Mouse (Mus musculus) MEL (cell line): ENCODE measurements around the gene Atp6v1e2.

Experiments used
- CTCF ChIP-seq, 3 experiments: IDR thresholded peaks in 2 of 3; conservative IDR thresholded peaks in 1 of 3; 2 replicates each; pipeline ENCODE4 v1.5.1; 2011 to 2012; ENCODE audit warnings: low read length in 3 of 3, low read depth in 2 of 3, mild to moderate bottlenecking in 2 of 3, improper control_type of control experiment in 1 of 3, inconsistent platforms in 1 of 3, mixed read lengths in 1 of 3, moderate library complexity in 1 of 3; ENCODE audit not compliant: control insufficient read depth in 1 of 3, insufficient read depth in 1 of 3, poor library complexity in 1 of 3, severe bottlenecking in 1 of 3
- ELF1 ChIP-seq: IDR thresholded peaks from 2 replicates; pipeline ENCODE4 v1.6.1; 2014; ENCODE audit warnings: low read depth, mild to moderate bottlenecking, inconsistent platforms, low read length, improper control_type of control experiment, moderate library complexity
- JUND ChIP-seq: IDR thresholded peaks from 2 replicates; pipeline ENCODE4 v1.6.1; 2011; ENCODE audit warnings: low read depth, mild to moderate bottlenecking, improper control_type of control experiment, low read length
- KAT2A ChIP-seq: conservative IDR thresholded peaks from 2 replicates; pipeline ENCODE4 v1.6.1; 2012; ENCODE audit warnings: low read depth, low read length, improper control_type of control experiment, inconsistent platforms
- MAFK ChIP-seq: IDR thresholded peaks from 2 replicates; pipeline ENCODE4 v1.6.1; 2011; ENCODE audit warnings: low read depth, mild to moderate bottlenecking, low read length, improper control_type of control experiment, borderline replicate concordance
- MEF2A ChIP-seq: IDR thresholded peaks from 2 replicates; pipeline ENCODE4 v1.6.1; 2014; ENCODE audit warnings: low read depth, mild to moderate bottlenecking, inconsistent platforms, low read length, improper control_type of control experiment; ENCODE audit not compliant: poor library complexity, insufficient replicate concordance, severe bottlenecking; ENCODE audit errors: extremely low read depth
- POLR2A ChIP-seq, 2 experiments: IDR thresholded peaks; 2 replicates each; pipeline ENCODE4 v1.6.1; 2011 to 2012; ENCODE audit warnings: low read length in 2 of 2, mild to moderate bottlenecking in 2 of 2, control low read depth in 1 of 2, improper control_type of control experiment in 1 of 2, low read depth in 1 of 2, moderate library complexity in 1 of 2; ENCODE audit not compliant: control insufficient read depth in 1 of 2, insufficient read depth in 1 of 2, poor library complexity in 1 of 2
- SIN3A ChIP-seq: IDR thresholded peaks from 2 replicates; pipeline ENCODE4 v1.6.1; 2012; ENCODE audit warnings: low read length, improper control_type of control experiment, inconsistent platforms
- USF2 ChIP-seq, 2 experiments: IDR thresholded peaks; 2 replicates each; pipeline ENCODE4 v1.6.1; 2011 to 2012; ENCODE audit warnings: improper control_type of control experiment in 2 of 2, low read length in 2 of 2, borderline replicate concordance in 1 of 2, inconsistent platforms in 1 of 2, low read depth in 1 of 2, mild to moderate bottlenecking in 1 of 2; ENCODE audit not compliant: insufficient read depth in 1 of 2
- ZMIZ1 ChIP-seq: IDR thresholded peaks from 2 replicates; pipeline ENCODE4 v1.6.1; 2012; ENCODE audit warnings: low read depth, mild to moderate bottlenecking, inconsistent platforms, low read length, improper control_type of control experiment, moderate library complexity

GRCm38 (mm10) chr17:86907092-86907491 lies 40.6 kb downstream of the Atp6v1e2 start:
- TF ChIP-seq CTCF (IDR thresholded peaks at IDR 0.05 in 2 of 3, conservative IDR thresholded peaks at IDR 0.05 in 1 of 3; ENCODE audit: control insufficient read depth in 1 of 3, insufficient read depth in 1 of 3, low read depth in 2 of 3, low read length in 3 of 3, poor library complexity in 1 of 3, severe bottlenecking in 1 of 3) (no peak), SIN3A (no peak), POLR2A (IDR thresholded peaks at IDR 0.05; ENCODE audit: control insufficient read depth in 1 of 2, insufficient read depth in 1 of 2, low read depth in 1 of 2, low read length in 2 of 2, poor library complexity in 1 of 2) (no peak), KAT2A (no peak), ELF1 (no peak), ZMIZ1 (no peak), JUND (no peak), MEF2A (no peak), MAFK (no peak), USF2 (IDR thresholded peaks at IDR 0.05; ENCODE audit: borderline replicate concordance in 1 of 2, insufficient read depth in 1 of 2, low read depth in 1 of 2, low read length in 2 of 2) (no peak)
